In the genomic region with DNA sequence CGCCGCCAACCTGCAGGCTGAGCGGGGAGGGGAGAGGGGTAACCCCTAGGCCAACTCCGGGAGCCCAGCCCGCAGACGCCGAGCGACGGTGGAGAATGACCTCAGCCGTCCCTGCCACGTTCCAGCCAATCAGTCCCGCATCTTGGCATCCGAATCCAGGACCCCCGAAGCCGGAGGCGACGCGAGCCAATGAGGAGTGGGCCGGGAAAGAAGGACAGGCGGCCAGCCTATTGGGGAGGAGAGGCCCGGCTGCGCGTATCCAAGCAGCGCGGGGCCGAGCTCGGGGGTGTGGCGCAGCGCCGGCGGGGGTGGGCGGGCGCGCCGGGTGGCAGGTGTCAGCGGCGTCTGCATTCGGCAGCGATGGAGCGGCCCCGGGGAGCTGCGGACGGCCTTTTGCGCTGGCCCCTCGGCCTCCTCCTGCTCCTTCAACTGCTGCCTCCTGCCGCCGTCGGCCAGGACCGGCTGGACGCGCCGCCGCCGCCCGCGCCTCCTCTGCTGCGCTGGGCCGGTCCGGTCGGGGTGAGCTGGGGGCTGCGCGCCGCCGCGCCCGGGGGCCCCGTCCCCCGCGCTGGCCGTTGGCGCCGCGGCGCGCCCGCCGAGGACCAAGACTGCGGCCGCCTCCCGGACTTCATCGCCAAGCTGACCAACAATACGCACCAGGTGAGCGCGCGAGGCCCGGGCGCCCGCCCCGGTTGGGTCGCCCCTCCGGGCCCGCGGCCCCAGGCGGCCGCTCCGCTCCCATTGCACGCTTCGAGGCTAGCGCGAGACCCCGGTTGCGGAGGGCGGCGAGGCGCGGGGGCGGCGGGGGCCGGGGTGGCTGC, we compare ENCODE assay signal across 8 mouse cellular contexts. TPM values are rescaled to one million over a fixed set of nuclear protein-coding genes. Genes with fewer than 3 reads are reported as not detected.
DNase-seq lines count a peak whose midpoint lies in the region; ATAC-seq and TF ChIP-seq lines count a peak whose summit lies in the region.

A gene (plus strand): TSS at position 302 of the 821 bp plus-strand sequence.

- peak within 1 kb of the TSS; percentile 97 for H3K9ac ChIP-seq in forebrain, embryonic 13.5 days
- peak within 1 kb of the TSS; percentile 77 for H3K9ac ChIP-seq in heart, postnatal 0 days (replicated peaks; ENCODE audit: low read depth, low read length)
- peak within 1 kb of the TSS; percentile 68 for H3K9ac ChIP-seq in liver, embryonic 16.5 days (ENCODE audit: low read depth, low read length)
- peak within 1 kb of the TSS; percentile 99 for H3K9ac ChIP-seq in neural tube, embryonic 14.5 days (replicated peaks; ENCODE audit: low read depth, low read length)

- H3K36me3 ChIP-seq in E14TG2a.4 (ENCODE audit: insufficient read depth, low read length): peaks cover 13% of the 10 kb centered on the region
- peaks cover 10% of the 10 kb centered on the region for H3K36me3 ChIP-seq in forebrain, embryonic 13.5 days (ENCODE audit: poor library complexity, severe bottlenecking)
- 0 out of 2 replicates have a peak, but pooled peaks cover 6% of the 10 kb centered on the region for H3K36me3 ChIP-seq in heart, postnatal 0 days (replicated peaks; ENCODE audit: control insufficient read depth, insufficient read depth, low read length)
- H3K36me3 ChIP-seq in liver, embryonic 16.5 days (ENCODE audit: control insufficient read depth, insufficient read depth): peaks cover 1% of the 10 kb centered on the region; the same call in 1 of the 2 replicates
- H3K36me3 ChIP-seq in neural tube, embryonic 14.5 days (ENCODE audit: control insufficient read depth, insufficient read depth, low read length): no peaks in the 10 kb centered on the region
- no peaks in the 10 kb centered on the region for H3K36me3 ChIP-seq in testis, adult 2 months (ENCODE audit: control insufficient read depth, insufficient read depth, low read length)

- TF ChIP-seq EP300 in heart, postnatal 0 days (IDR thresholded peaks at IDR 0.05; ENCODE audit: low read depth): no peak

- no peak for TF ChIP-seq CTCF in E14TG2a.4 (conservative IDR thresholded peaks at IDR 0.05; ENCODE audit: low read length)
- no peak for TF ChIP-seq CTCF in heart, postnatal 0 days (IDR thresholded peaks at IDR 0.05; ENCODE audit: low read depth)
- TF ChIP-seq CTCF in testis, adult 2 months (IDR thresholded peaks at IDR 0.05; ENCODE audit: control insufficient read depth, insufficient read depth, insufficient replicate concordance, low read depth, low read length): no peak

- ATAC-seq in forebrain, embryonic 13.5 days: peak; percentile 99
- ATAC-seq in heart, postnatal 0 days (ENCODE audit: insufficient read depth, low read depth): peak; percentile 94
- ATAC-seq in liver, embryonic 16.5 days (ENCODE audit: low read depth): peak; percentile 89
- ATAC-seq in neural tube, embryonic 14.5 days (ENCODE audit: low read depth): peak; percentile 99

- TF ChIP-seq POLR2A in testis, adult 2 months (IDR thresholded peaks at IDR 0.05; ENCODE audit: control insufficient read depth, low read depth, low read length): peak; percentile 57; the same call in 1 of the 2 replicates

- peaks cover 43% of the 10 kb centered on the region for H3K4me1 ChIP-seq in E14TG2a.4 (replicated peaks; ENCODE audit: low read depth, low read length)
- peaks cover 54% of the 10 kb centered on the region for H3K4me1 ChIP-seq in forebrain, embryonic 13.5 days
- H3K4me1 ChIP-seq in heart, postnatal 0 days (ENCODE audit: control insufficient read depth, insufficient read depth): peaks cover 32% of the 10 kb centered on the region; the same call in 1 of the 2 replicates
- peaks cover 19% of the 10 kb centered on the region for H3K4me1 ChIP-seq in liver, embryonic 16.5 days (ENCODE audit: control insufficient read depth, low read depth, low read length)
- peaks cover 51% of the 10 kb centered on the region for H3K4me1 ChIP-seq in neural tube, embryonic 14.5 days (ENCODE audit: control insufficient read depth, insufficient read depth, low read length)
- peaks cover 7% of the 10 kb centered on the region for H3K4me1 ChIP-seq in testis, adult 2 months (ENCODE audit: control insufficient read depth, insufficient read depth, low read length)

- H3K9me3 ChIP-seq in E14TG2a.4 (ENCODE audit: low read length): no peaks in the 10 kb centered on the region
- H3K9me3 ChIP-seq in forebrain, embryonic 13.5 days (replicated peaks): no peaks in the 10 kb centered on the region
- no peaks in the 10 kb centered on the region for H3K9me3 ChIP-seq in heart, postnatal 0 days (replicated peaks; ENCODE audit: control insufficient read depth, low read length)
- H3K9me3 ChIP-seq in liver, embryonic 16.5 days (replicated peaks; ENCODE audit: control insufficient read depth, low read length): no peaks in the 10 kb centered on the region
- H3K9me3 ChIP-seq in neural tube, embryonic 14.5 days (ENCODE audit: control insufficient read depth, low read length): no peaks in the 10 kb centered on the region

- H3K4me3 ChIP-seq in E14TG2a.4 (replicated peaks; ENCODE audit: low read length): peak within 1 kb of the TSS; percentile 83
- peak within 1 kb of the TSS; percentile 95 for H3K4me3 ChIP-seq in forebrain, embryonic 13.5 days
- H3K4me3 ChIP-seq in heart, postnatal 0 days (ENCODE audit: low read depth, low read length): peak within 1 kb of the TSS; percentile 81
- peak within 1 kb of the TSS; percentile 70 for H3K4me3 ChIP-seq in liver, embryonic 16.5 days (ENCODE audit: low read depth, low read length)
- peak within 1 kb of the TSS; percentile 99 for H3K4me3 ChIP-seq in neural tube, embryonic 14.5 days (ENCODE audit: low read depth, low read length)
- H3K4me3 ChIP-seq in testis, adult 2 months (ENCODE audit: control insufficient read depth, low read depth, low read length): peak within 1 kb of the TSS; percentile 86

- under 1% methylated on average over 106 of the region's 109 CpGs for WGBS in forebrain, embryonic 13.5 days
- WGBS in heart, postnatal 0 days: under 1% methylated on average over 89 of the region's 109 CpGs
- under 1% methylated on average over 103 of the region's 109 CpGs for whole genome bisulfite sequencing in liver, embryonic 16.5 days (ENCODE audit: insufficient replicate concordance)
- WGBS in neural tube, embryonic 14.5 days: under 1% methylated on average over 76 of the region's 109 CpGs

- peaks cover 20% of the 10 kb centered on the region for H3K27me3 ChIP-seq in E14TG2a.4 (ENCODE audit: insufficient read depth, low read length)
- H3K27me3 ChIP-seq in forebrain, embryonic 13.5 days: no peaks in the 10 kb centered on the region
- H3K27me3 ChIP-seq in heart, postnatal 0 days (ENCODE audit: control insufficient read depth, insufficient read depth, low read length): no peaks in the 10 kb centered on the region
- peaks cover 30% of the 10 kb centered on the region for H3K27me3 ChIP-seq in liver, embryonic 16.5 days (ENCODE audit: control insufficient read depth, insufficient read depth, low read depth, low read length)
- no peaks in the 10 kb centered on the region for H3K27me3 ChIP-seq in neural tube, embryonic 14.5 days (ENCODE audit: control insufficient read depth, insufficient read depth, low read length)
- H3K27me3 ChIP-seq in testis, adult 2 months (ENCODE audit: control insufficient read depth, insufficient read depth, low read length): no peaks in the 10 kb centered on the region

- peak within 1 kb of the TSS; percentile 89 for H3K27ac ChIP-seq in forebrain, embryonic 13.5 days
- peak within 1 kb of the TSS; percentile 45 for H3K27ac ChIP-seq in heart, postnatal 0 days (ENCODE audit: low read depth)
- peak within 1 kb of the TSS; percentile 29 for H3K27ac ChIP-seq in liver, embryonic 16.5 days (ENCODE audit: low read length)
- peak within 1 kb of the TSS; percentile 79 for H3K27ac ChIP-seq in neural tube, embryonic 14.5 days (ENCODE audit: low read depth, low read length)
- H3K27ac ChIP-seq in testis, adult 2 months (ENCODE audit: control insufficient read depth, insufficient read depth, low read depth, low read length): peak within 1 kb of the TSS; percentile 76

- H3K4me2 ChIP-seq in forebrain, embryonic 13.5 days: peak within 1 kb of the TSS; percentile 73
- peak within 1 kb of the TSS; percentile 90 for H3K4me2 ChIP-seq in heart, postnatal 0 days (ENCODE audit: low read depth, low read length)
- peak within 1 kb of the TSS; percentile 75 for H3K4me2 ChIP-seq in liver, embryonic 16.5 days (ENCODE audit: low read depth, low read length)
- H3K4me2 ChIP-seq in neural tube, embryonic 14.5 days (ENCODE audit: low read depth, low read length): peak within 1 kb of the TSS; percentile 70

- DNase-seq in c-Kit-positive CD71-positive TER-119-positive erythroid progenitor cells, embryonic 14.5 days (ENCODE audit: low spot score): peak; percentile 51
- DNase-seq in heart, postnatal 0 days (ENCODE audit: low spot score): peak; percentile 94
- DNase-seq in kidney, postnatal 36 days: peak; percentile 85 to 86

RNA-seq across cellular contexts. Expression of the gene that starts here (rescaled TPM):
- polyA plus RNA-seq in forebrain, embryonic 13.5 days (2015; fragmentation: Nextera tagmentation; extraction: Ambion mirVana): 13.5 and 13.9 TPM in 2 replicates
- total RNA-seq in heart, postnatal 0 days (2014; rRNA removed; ENCODE audit: low replicate concordance): 33.5 and 34.4 TPM in 2 replicates
- polyA plus RNA-seq in heart, postnatal 0 days (2015; fragmentation: Nextera tagmentation; extraction: Ambion mirVana): 6.7 and 7.4 TPM in 2 replicates
- polyA plus RNA-seq in liver, embryonic 16.5 days (2015; fragmentation: Nextera tagmentation; extraction: Ambion mirVana): 1.8 and 2.5 TPM in 2 replicates
- polyA plus RNA-seq in neural tube, embryonic 14.5 days (2014; fragmentation: Nextera tagmentation; extraction: Ambion mirVana): 19.4 and 26.7 TPM in 2 replicates
- polyA plus RNA-seq in testis, adult 2 months (2012; rRNA removed): 51.4 and 55.4 TPM in 2 replicates

Comparison
In these comparisons a context has a peak if more than half of its experiments do, and no peak if none do; other contexts are left out.
1. Peak in every context shown above with its lines: DNase-seq, ATAC-seq, H3K4me3 ChIP-seq and H3K27ac ChIP-seq.
2. H3K27ac ChIP-seq: peak in every context shown above with its lines; median percentile 89 in forebrain, embryonic 13.5 days; 79 in neural tube, embryonic 14.5 days; 76 in testis, adult 2 months; 45 in heart, postnatal 0 days; 29 in liver, embryonic 16.5 days.